Mouse (Mus musculus) embryonic facial prominence, embryonic 15.5 days (tissue): ENCODE results near the gene Tmem37. TPM values are rescaled to one million over a fixed set of nuclear protein-coding genes. Genes with fewer than 3 reads are reported as not detected.

ENCODE experiments used
- ATAC-seq: fragments of 200-750 bp; cut with Nextera tagmentation; 2 replicates; pipeline ENCODE4 v1.8.0; 2017; ENCODE audit warnings: low read depth, moderate TSS enrichment; ENCODE audit not compliant: insufficient number of reproducible peaks, low FRiP score, low TSS enrichment
- H3K27ac ChIP-seq: fragments of 300-500 bp; sonication (generic); replicated peaks from 2 replicates; pipeline ENCODE4 v1.5.1; 2015; ENCODE audit warnings: mild to moderate bottlenecking, inconsistent platforms
- H3K27me3 ChIP-seq: fragments of 300-500 bp; sonication (generic); 2 replicates; pipeline ENCODE4 v1.6.1; 2015; ENCODE audit warnings: inconsistent platforms
- H3K36me3 ChIP-seq: fragments of 300-500 bp; sonication (generic); 2 replicates; pipeline ENCODE4 v1.6.1; 2015; ENCODE audit warnings: mild to moderate bottlenecking, inconsistent platforms
- H3K4me1 ChIP-seq: fragments of 300-500 bp; sonication (generic); 2 replicates; pipeline ENCODE4 v1.6.1; 2015; ENCODE audit warnings: inconsistent platforms
- H3K4me2 ChIP-seq: fragments of 300-500 bp; sonication (generic); replicated peaks from 2 replicates; pipeline ENCODE4 v1.6.1; 2015; ENCODE audit warnings: mild to moderate bottlenecking, inconsistent platforms
- H3K4me3 ChIP-seq: fragments of 300-500 bp; sonication (generic); replicated peaks from 2 replicates; pipeline ENCODE4 v1.5.1; 2015; ENCODE audit warnings: mild to moderate bottlenecking, inconsistent platforms
- H3K9ac ChIP-seq: fragments of 300-500 bp; sonication (generic); 2 replicates; pipeline ENCODE4 v1.6.1; 2015; ENCODE audit warnings: inconsistent platforms
- H3K9me3 ChIP-seq: fragments of 300-500 bp; sonication (generic); replicated peaks from 2 replicates; pipeline ENCODE4 v1.6.1; 2016; ENCODE audit warnings: inconsistent platforms
- WGBS: fragments of 180-500 bp; shearing (Covaris S2); methylation state at CpG from one replicate; pipeline ENCODE4 v1.1.7; 2015; 5-methylcytosine and 5-hydroxymethylcytosine counted together
- polyA plus RNA-seq: library from polyadenylated mRNA; unstranded; fragments of >200 nt; fragmentation: Nextera tagmentation; extraction: Ambion mirVana; gene quantifications from 2 replicates; pipeline ENCODE4 v1.2.1, GENCODE M21; 2015

The Tmem37 gene
- 9.9 and 11.4 TPM in 2 replicates for polyA plus RNA-seq

- Histone ChIP-seq H3K36me3 (no peaks in the 10 kb centered on the region), H3K4me1 (peaks cover 18% of the 10 kb centered on the region), H3K27me3 (peaks cover 35% of the 10 kb centered on the region), H3K4me3 (peak within 1 kb of the TSS; percentile 41), H3K9ac (no peak within 1 kb of the TSS), H3K9me3 (no peaks in the 10 kb centered on the region), H3K27ac (no peak within 1 kb of the TSS), H3K4me2 (peak within 1 kb of the TSS; percentile 75)
- ATAC-seq: peak; percentile 45; the same call in 1 of the 2 replicates
- 3% methylated on average over 40 of the region's 40 CpGs for WGBS
Measured at GRCm38 (mm10) chr1:120073519-120074306, at the start of gene Tmem37. Gene Tmem37, minus strand, starts transcription at chr1:120074074.

GRCm38 (mm10) chr1:120122634-120123383, 48.9 kb upstream of the Tmem37 start:
- H3K4me1 ChIP-seq: peaks cover 26% of the 10 kb centered on the region
- ATAC-seq: no peak
- H3K27me3 ChIP-seq: no peaks in the 10 kb centered on the region
- WGBS: 90% methylated on average over 8 of the region's 8 CpGs
- H3K9me3 ChIP-seq: no peaks in the 10 kb centered on the region
- no peak overlapping the region for H3K4me2 ChIP-seq
- H3K36me3 ChIP-seq: no peaks in the 10 kb centered on the region
- no peak overlapping the region for H3K9ac ChIP-seq
- no peak overlapping the region for H3K27ac ChIP-seq
- no peak overlapping the region for H3K4me3 ChIP-seq

GRCm38 (mm10) chr1:120121930-120122530, 48.2 kb upstream of the Tmem37 start:
- Histone ChIP-seq H3K36me3 (0 out of 2 replicates have a peak, but pooled peaks cover 2% of the 10 kb centered on the region), H3K27ac (peak overlapping the region; percentile 96), H3K27me3 (no peaks in the 10 kb centered on the region), H3K9ac (no peak overlapping the region), H3K4me3 (peak overlapping the region; percentile 58), H3K4me2 (peak overlapping the region; percentile 88), H3K4me1 (peaks cover 31% of the 10 kb centered on the region), H3K9me3 (no peaks in the 10 kb centered on the region)
- ATAC-seq: no peak
- WGBS: 87% methylated on average over 9 of the region's 9 CpGs

DNA sequence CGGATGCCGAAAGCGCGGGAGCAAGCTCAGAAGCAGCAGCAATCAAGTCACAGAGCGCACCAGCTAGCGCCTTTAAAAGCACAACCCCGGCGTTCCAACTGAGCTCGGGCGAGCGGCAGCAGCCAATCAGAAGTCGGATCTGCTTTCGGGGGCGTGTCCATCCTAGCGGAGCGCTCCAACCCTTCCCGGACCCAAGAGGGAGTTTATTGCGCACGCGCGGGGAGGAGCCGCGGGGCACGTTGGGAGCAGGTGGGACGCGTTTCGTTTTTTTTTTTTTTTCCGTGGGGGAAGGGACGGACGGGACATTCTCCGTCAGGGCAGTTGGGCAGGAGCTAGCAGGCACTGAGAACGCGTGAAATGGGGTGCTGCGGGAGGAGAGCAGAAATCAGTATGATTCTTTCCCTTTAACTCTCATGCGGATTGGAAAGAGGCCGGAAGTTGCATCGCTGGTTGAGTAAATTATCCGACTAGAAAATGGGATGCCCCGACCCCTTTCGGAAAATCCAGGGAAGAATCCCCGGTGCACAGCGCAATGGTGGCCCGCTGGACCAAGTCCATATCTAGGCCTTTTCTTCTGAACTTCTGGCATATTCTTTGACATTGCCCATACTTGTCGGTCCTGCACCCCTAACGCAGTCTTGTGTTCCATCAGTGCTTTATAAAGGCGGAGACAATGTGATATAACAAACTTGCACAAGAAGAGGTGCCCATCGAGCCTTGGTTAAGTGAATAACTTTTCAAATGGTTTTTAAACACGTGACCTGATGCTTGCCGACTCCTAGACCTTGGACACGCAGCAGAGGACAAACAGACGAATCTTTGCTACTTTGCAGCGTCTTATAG, 47.3 kb upstream of the Tmem37 start, which contains the start of the genes Dbi and 3110009E18Rik:
Gene Dbi, minus strand, starts transcription at position 110 of the 843 bp plus-strand sequence.
Gene 3110009E18Rik, plus strand, starts transcription at position 219 of the 843 bp plus-strand sequence.
- Histone ChIP-seq H3K27me3 (no peaks in the 10 kb centered on the region), H3K27ac (peak within 1 kb of the TSS; percentile 96), H3K4me1 (peaks cover 32% of the 10 kb centered on the region), H3K36me3 (peaks cover 3% of the 10 kb centered on the region), H3K4me2 (peak within 1 kb of the TSS; percentile 88), H3K4me3 (peak within 1 kb of the TSS; percentile 58), H3K9ac (peak within 1 kb of the TSS; percentile 69), H3K9me3 (no peaks in the 10 kb centered on the region)
- WGBS: 1% methylated on average over 52 of the region's 52 CpGs
- peak; percentile 94 for ATAC-seq

DNA sequence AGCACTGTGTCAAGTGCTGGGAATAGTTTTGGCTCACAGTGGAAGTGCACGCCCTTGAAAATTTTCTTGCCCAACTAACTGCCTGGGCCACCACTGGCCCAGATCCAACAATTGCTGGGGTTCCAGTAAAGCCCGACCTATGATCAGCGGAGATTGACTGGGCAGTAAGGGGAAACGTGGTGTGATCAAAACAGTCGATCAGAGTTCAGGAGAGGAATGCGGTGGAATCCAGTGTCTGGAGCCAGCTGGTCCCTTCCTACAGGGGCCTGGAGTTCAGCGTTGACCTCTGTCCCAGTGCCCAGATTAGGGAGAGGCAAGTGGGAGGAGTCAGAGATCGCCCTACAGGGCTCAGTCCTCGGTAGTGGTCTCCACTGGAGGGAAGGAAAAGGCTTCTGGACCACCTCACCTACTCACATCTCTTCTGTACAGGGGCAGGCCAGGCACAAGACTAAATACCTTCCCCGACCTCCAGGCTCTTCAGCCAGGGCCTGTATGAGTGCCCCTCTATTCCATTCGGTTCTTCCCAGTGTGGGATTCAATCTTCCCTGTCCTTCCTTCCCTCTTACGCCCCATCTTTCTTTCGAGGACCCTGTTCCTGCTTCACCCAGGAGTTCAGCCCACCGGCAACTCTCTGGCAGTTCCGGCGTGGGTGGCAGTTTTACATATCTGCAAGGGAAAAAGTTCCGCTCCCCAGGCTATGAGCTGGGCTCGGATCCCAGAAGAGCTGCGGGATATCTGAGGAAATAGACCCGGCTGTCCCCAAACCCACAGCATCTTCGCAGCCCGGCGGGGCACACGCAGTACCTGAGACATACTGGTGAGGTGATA, 46.5 kb upstream of the Tmem37 start:
- Histone ChIP-seq H3K36me3 (peaks cover 12% of the 10 kb centered on the region), H3K4me1 (peaks cover 32% of the 10 kb centered on the region), H3K27me3 (no peaks in the 10 kb centered on the region), H3K4me2 (peak overlapping the region; percentile 88), H3K4me3 (peak overlapping the region; percentile 58), H3K27ac (peak overlapping the region; percentile 96), H3K9me3 (no peaks in the 10 kb centered on the region), H3K9ac (peak overlapping the region; percentile 69)
- peak; percentile 4 for ATAC-seq
- 4% methylated on average over 24 of the region's 24 CpGs for WGBS

GRCm38 (mm10) chr1:120119389-120119788, 45.5 kb upstream of the Tmem37 start:
- 81% methylated on average over 4 of the region's 4 CpGs for WGBS
- ATAC-seq: no peak
- peak overlapping the region; percentile 58 for H3K4me3 ChIP-seq

GRCm38 (mm10) chr1:120118854-120119253, 45.0 kb upstream of the Tmem37 start:
- Histone ChIP-seq H3K27ac (no peak overlapping the region; the same call in 1 of the 2 replicates), H3K4me2 (peak overlapping the region; percentile 88), H3K4me1 (peaks cover 32% of the 10 kb centered on the region), H3K9ac (no peak overlapping the region), H3K36me3 (peaks cover 25% of the 10 kb centered on the region), H3K27me3 (no peaks in the 10 kb centered on the region), H3K9me3 (peaks cover 5% of the 10 kb centered on the region; the same call in 1 of the 2 replicates), H3K4me3 (peak overlapping the region; percentile 58; the same call in 1 of the 2 replicates)
- no peak for ATAC-seq
- WGBS: 89% methylated on average over 2 of the region's 2 CpGs

More at GRCm38 (mm10) chr1:120119389-120119788, 45.5 kb upstream of the Tmem37 start:
- peak overlapping the region; percentile 88 for H3K4me2 ChIP-seq
- H3K36me3 ChIP-seq: peaks cover 21% of the 10 kb centered on the region
- peaks cover 32% of the 10 kb centered on the region for H3K4me1 ChIP-seq
- H3K27me3 ChIP-seq: no peaks in the 10 kb centered on the region
- no peak overlapping the region for H3K9ac ChIP-seq
- H3K27ac ChIP-seq: no peak overlapping the region; the same call in 1 of the 2 replicates
- H3K9me3 ChIP-seq: peaks cover 4% of the 10 kb centered on the region; the same call in 1 of the 2 replicates

- ATAC-seq: no peak
- Histone ChIP-seq H3K36me3 (peaks cover 37% of the 10 kb centered on the region), H3K9me3 (peaks cover 5% of the 10 kb centered on the region; the same call in 1 of the 2 replicates), H3K27ac (0 out of 2 replicates have a peak overlapping the region, but pooled peaks have one; percentile 48), H3K4me2 (no peak overlapping the region), H3K4me3 (no peak overlapping the region), H3K9ac (no peak overlapping the region), H3K27me3 (no peaks in the 10 kb centered on the region), H3K4me1 (peaks cover 32% of the 10 kb centered on the region)
- WGBS: 78% methylated on average over 11 of the region's 11 CpGs
Measured at GRCm38 (mm10) chr1:120116106-120116505, 42.2 kb upstream of the Tmem37 start.

DNA sequence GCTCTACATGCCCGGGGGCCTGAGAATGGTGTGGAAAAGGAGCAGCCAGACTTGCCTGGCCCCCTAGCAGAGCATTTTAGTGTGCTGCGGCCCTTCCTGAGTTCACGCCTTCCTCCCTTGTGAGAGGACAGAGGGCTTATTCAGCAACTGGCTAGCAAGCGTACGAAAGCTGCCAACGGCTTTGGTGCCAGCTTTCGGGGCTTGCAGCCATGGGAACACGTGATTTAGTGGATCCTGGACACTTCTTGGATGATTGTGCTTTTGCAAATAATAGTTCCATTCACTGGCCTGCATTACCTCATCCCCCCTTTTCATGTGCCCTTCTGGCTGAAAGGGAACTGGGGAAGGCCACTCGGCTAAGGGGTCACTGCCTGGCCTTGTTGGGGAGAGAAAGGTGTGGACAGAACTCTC, 41.8 kb upstream of the Tmem37 start:
- Histone ChIP-seq H3K9me3 (peaks cover 5% of the 10 kb centered on the region; the same call in 1 of the 2 replicates), H3K9ac (no peak overlapping the region), H3K27ac (peak overlapping the region; percentile 48; the same call in 1 of the 2 replicates), H3K27me3 (no peaks in the 10 kb centered on the region), H3K4me1 (peaks cover 32% of the 10 kb centered on the region), H3K4me3 (no peak overlapping the region), H3K4me2 (no peak overlapping the region), H3K36me3 (peaks cover 37% of the 10 kb centered on the region)
- peak; percentile 56; the same call in 1 of the 2 replicates for ATAC-seq
- WGBS: 74% methylated on average over 9 of the region's 9 CpGs
